Mouse (Mus musculus): ENCODE data around the gene Fgfr2.
"Not testable (repeated sequence)": the region's sequence is repeated elsewhere in the genome, so short reads cannot be mapped to it uniquely, and the experiment has no call there.

GRCm38 (mm10) chr7:130479003-130479402 is 2644.1 kb downstream of the Fgfr2 start:
- TF ChIP-seq CTCF (IDR thresholded peaks at IDR 0.05; ENCODE audit: control insufficient read depth, insufficient read depth, insufficient read length); CEBPB (IDR thresholded peaks at IDR 0.05; ENCODE audit: low read depth); MAX (IDR thresholded peaks at IDR 0.05): not testable (repeated sequence)
